ENCODE assay signal across 13 mouse cellular contexts in genomic region chr1:74179624-74180408, GRCm38 (mm10). TPM values are rescaled to one million over a fixed set of nuclear protein-coding genes. Genes with fewer than 3 reads are reported as not detected.
DNase-seq lines count a peak whose midpoint lies in the region; ATAC-seq and TF ChIP-seq lines count a peak whose summit lies in the region.
"Had no signal": no experiment of that assay in that cellular context is flagged by ENCODE, and none has a peak within 500 bp of the region (broad histone marks: within the 10 kb centered on the region; RNA-seq: fewer than 3 reads in every experiment).

No protein-coding gene starts in this region.

- H3K27me3 ChIP-seq in intestine, embryonic 14.5 days (replicated peaks; ENCODE audit: control insufficient read depth, insufficient read depth, low read length), result no peaks in the 10 kb centered on the region
- H3K27me3 ChIP-seq in intestine, postnatal 0 days (replicated peaks; ENCODE audit: control insufficient read depth, insufficient read depth, low read length), result no peaks in the 10 kb centered on the region
- H3K27me3 ChIP-seq in embryonic facial prominence, embryonic 13.5 days, result no peaks in the 10 kb centered on the region
- no peaks in the 10 kb centered on the region for H3K27me3 ChIP-seq in midbrain, embryonic 10.5 days (ENCODE audit: low read depth, poor library complexity, severe bottlenecking)

- no peak overlapping the region for H3K9ac ChIP-seq in intestine, embryonic 14.5 days (ENCODE audit: low read length)
- H3K9ac ChIP-seq in intestine, postnatal 0 days (ENCODE audit: low read depth, low read length), result no peak overlapping the region
- H3K9ac ChIP-seq in embryonic facial prominence, embryonic 13.5 days, result no peak overlapping the region
- H3K9ac ChIP-seq: liver, embryonic 14.5 days had no signal

- peak; percentile 88 for ATAC-seq in intestine, embryonic 14.5 days (replicated peaks; ENCODE audit: low FRiP score, low TSS enrichment, low read depth)
- no peak for ATAC-seq in intestine, postnatal 0 days
- ATAC-seq in embryonic facial prominence, embryonic 13.5 days (ENCODE audit: insufficient number of reproducible peaks, insufficient read depth, low FRiP score, low TSS enrichment, low read depth), result peak; percentile 59; the same call in 1 of the 2 replicates
- ATAC-seq in monocyte, adult 5-6 weeks (replicated peaks; ENCODE audit: insufficient number of reproducible peaks, low FRiP score, low TSS enrichment, poor library complexity, severe bottlenecking), result no peak

- peaks cover 8% of the 10 kb centered on the region for H3K4me1 ChIP-seq in intestine, embryonic 14.5 days (replicated peaks; ENCODE audit: control insufficient read depth, insufficient read depth, low read length)
- no peaks in the 10 kb centered on the region; the same call in 1 of the 2 replicates for H3K4me1 ChIP-seq in intestine, postnatal 0 days (replicated peaks; ENCODE audit: control insufficient read depth, insufficient read depth, low read length)
- peaks cover 20% of the 10 kb centered on the region for H3K4me1 ChIP-seq in embryonic facial prominence, embryonic 13.5 days
- H3K4me1 ChIP-seq in midbrain, embryonic 10.5 days, result no peaks in the 10 kb centered on the region; the same call in 1 of the 2 replicates

- no peak for DNase-seq in intestine, embryonic 14.5 days (ENCODE audit: low spot score)
- peak; percentile 54 for DNase-seq in NIH3T3 (ENCODE audit: low read depth)
- DNase-seq in lung, postnatal 10 days, result peak; percentile 48
- DNase-seq in midbrain, embryonic 10.5 days (ENCODE audit: low spot score), result no peak
- no peak for DNase-seq in cerebellum, adult 9-11 months
- DNase-seq: gastrocnemius, postnatal 36 days; kidney, adult 11 months had no signal

- H3K9me3 ChIP-seq in intestine, embryonic 14.5 days (ENCODE audit: control insufficient read depth, low read length), result no peaks in the 10 kb centered on the region
- no peaks in the 10 kb centered on the region for H3K9me3 ChIP-seq in intestine, postnatal 0 days (ENCODE audit: control insufficient read depth)
- no peaks in the 10 kb centered on the region for H3K9me3 ChIP-seq in embryonic facial prominence, embryonic 13.5 days
- no peaks in the 10 kb centered on the region for H3K9me3 ChIP-seq in midbrain, embryonic 10.5 days (replicated peaks)

- peak overlapping the region; percentile 78 for H3K27ac ChIP-seq in intestine, embryonic 14.5 days (ENCODE audit: low read depth)
- H3K27ac ChIP-seq in intestine, postnatal 0 days (ENCODE audit: low read depth, low read length), result no peak overlapping the region
- H3K27ac ChIP-seq in embryonic facial prominence, embryonic 13.5 days, result peak overlapping the region; percentile 58
- H3K27ac ChIP-seq in midbrain, embryonic 10.5 days (replicated peaks), result no peak overlapping the region
- H3K27ac ChIP-seq: liver, embryonic 14.5 days had no signal

- TF ChIP-seq CTCF in intestine, postnatal 0 days (IDR thresholded peaks at IDR 0.05; ENCODE audit: low read depth), result no peak

- 34% methylated on average over 9 of the region's 9 CpGs for WGBS in intestine, embryonic 14.5 days
- 56% methylated on average over 9 of the region's 9 CpGs for WGBS in intestine, postnatal 0 days
- WGBS in embryonic facial prominence, embryonic 13.5 days, result 34% methylated on average over 9 of the region's 9 CpGs
- WGBS in midbrain, embryonic 10.5 days, result 73% methylated on average over 9 of the region's 9 CpGs

- H3K4me3 ChIP-seq in intestine, embryonic 14.5 days (ENCODE audit: low read depth, low read length), result no peak overlapping the region
- H3K4me3 ChIP-seq in intestine, postnatal 0 days (ENCODE audit: low read depth, low read length), result no peak overlapping the region
- H3K4me3 ChIP-seq in embryonic facial prominence, embryonic 13.5 days, result no peak overlapping the region
- H3K4me3 ChIP-seq in midbrain, embryonic 10.5 days, result no peak overlapping the region

- H3K4me2 ChIP-seq in intestine, embryonic 14.5 days (ENCODE audit: low read length), result no peak overlapping the region
- H3K4me2 ChIP-seq in intestine, postnatal 0 days (replicated peaks; ENCODE audit: low read depth), result no peak overlapping the region
- H3K4me2 ChIP-seq in embryonic facial prominence, embryonic 13.5 days, result no peak overlapping the region

- no peaks in the 10 kb centered on the region for H3K36me3 ChIP-seq in intestine, embryonic 14.5 days (ENCODE audit: control insufficient read depth, insufficient read depth, low read length)
- H3K36me3 ChIP-seq in intestine, postnatal 0 days (ENCODE audit: control insufficient read depth, insufficient read depth), result no peaks in the 10 kb centered on the region
- H3K36me3 ChIP-seq in embryonic facial prominence, embryonic 13.5 days, result no peaks in the 10 kb centered on the region
- no peaks in the 10 kb centered on the region for H3K36me3 ChIP-seq in midbrain, embryonic 10.5 days

RNA-seq across cellular contexts. Expression of gene Cxcr1, which starts 14.6 kb away (rescaled TPM):
- polyA plus RNA-seq in intestine, embryonic 14.5 days (2014; fragmentation: Nextera tagmentation; extraction: Ambion mirVana), result not detected in 2 replicates
- not detected in 2 replicates for polyA plus RNA-seq in intestine, postnatal 0 days (2015; fragmentation: Nextera tagmentation; extraction: Ambion mirVana)
- polyA plus RNA-seq in embryonic facial prominence, embryonic 13.5 days (2015; fragmentation: Nextera tagmentation; extraction: Ambion mirVana), result not detected in 2 replicates
- not detected in 3 replicates for total RNA-seq in monocyte, adult 5-6 weeks (2017)
- polyA plus RNA-seq in midbrain, embryonic 10.5 days (2016; fragmentation: Nextera tagmentation; extraction: Ambion mirVana), result not detected in 2 replicates
- total RNA-seq: gastrocnemius, postnatal 36 days; left cerebral cortex, adult 8-10 months had no signal
- polyA plus RNA-seq: liver, embryonic 14.5 days; testis, adult 2 months had no signal

RNA-seq across cellular contexts. Expression of gene Cxcr2, which starts 26.0 kb away (rescaled TPM):
- polyA plus RNA-seq in intestine, embryonic 14.5 days (2014; fragmentation: Nextera tagmentation; extraction: Ambion mirVana), result 0.15 and 0.19 TPM in 2 replicates
- 0.07 TPM in 2 replicates for polyA plus RNA-seq in intestine, postnatal 0 days (2015; fragmentation: Nextera tagmentation; extraction: Ambion mirVana)
- polyA plus RNA-seq in embryonic facial prominence, embryonic 13.5 days (2015; fragmentation: Nextera tagmentation; extraction: Ambion mirVana), result 0.07 TPM in 1 of 2 replicates, not detected in the other
- 3.5 to 10.4 TPM (median 7.4 TPM) in 3 replicates for total RNA-seq in monocyte, adult 5-6 weeks (2017)
- polyA plus RNA-seq in midbrain, embryonic 10.5 days (2016; fragmentation: Nextera tagmentation; extraction: Ambion mirVana), result 0.07 TPM in 1 of 2 replicates, not detected in the other
- total RNA-seq: gastrocnemius, postnatal 36 days had no signal
- polyA plus RNA-seq: testis, adult 2 months had no signal

RNA-seq across cellular contexts. Expression of gene Rufy4, which starts 54.5 kb away (rescaled TPM):
- 0.08 and 0.42 TPM in 2 replicates for polyA plus RNA-seq in intestine, embryonic 14.5 days (2014; fragmentation: Nextera tagmentation; extraction: Ambion mirVana)
- 0.10 TPM in 1 of 2 replicates, not detected in the other for polyA plus RNA-seq in intestine, postnatal 0 days (2015; fragmentation: Nextera tagmentation; extraction: Ambion mirVana)
- polyA plus RNA-seq in embryonic facial prominence, embryonic 13.5 days (2015; fragmentation: Nextera tagmentation; extraction: Ambion mirVana), result 0.22 and 0.23 TPM in 2 replicates
- total RNA-seq in monocyte, adult 5-6 weeks (2017), result 2.6 TPM in 1 of 3 replicates, not detected in the others
- 0.29 and 0.51 TPM in 2 replicates for polyA plus RNA-seq in midbrain, embryonic 10.5 days (2016; fragmentation: Nextera tagmentation; extraction: Ambion mirVana)
- total RNA-seq: left cerebral cortex, adult 8-10 months had no signal

RNA-seq across cellular contexts. Expression of gene Tns1, which starts 55.6 kb away (rescaled TPM):
- 27.2 and 28.7 TPM in 2 replicates for polyA plus RNA-seq in intestine, embryonic 14.5 days (2014; fragmentation: Nextera tagmentation; extraction: Ambion mirVana)
- polyA plus RNA-seq in intestine, postnatal 0 days (2015; fragmentation: Nextera tagmentation; extraction: Ambion mirVana), result 20.0 and 21.5 TPM in 2 replicates
- 38.5 and 39.3 TPM in 2 replicates for polyA plus RNA-seq in embryonic facial prominence, embryonic 13.5 days (2015; fragmentation: Nextera tagmentation; extraction: Ambion mirVana)
- 1.9 to 2.9 TPM (median 2.0 TPM) in 3 replicates for total RNA-seq in monocyte, adult 5-6 weeks (2017)
- polyA plus RNA-seq in midbrain, embryonic 10.5 days (2016; fragmentation: Nextera tagmentation; extraction: Ambion mirVana), result 10.3 and 13.4 TPM in 2 replicates

RNA-seq across cellular contexts. Expression of gene Arpc2, which starts 56.1 kb away (rescaled TPM):
- polyA plus RNA-seq in intestine, embryonic 14.5 days (2014; fragmentation: Nextera tagmentation; extraction: Ambion mirVana), result 436 and 457 TPM in 2 replicates
- polyA plus RNA-seq in intestine, postnatal 0 days (2015; fragmentation: Nextera tagmentation; extraction: Ambion mirVana), result 528 and 529 TPM in 2 replicates
- 400 and 419 TPM in 2 replicates for polyA plus RNA-seq in embryonic facial prominence, embryonic 13.5 days (2015; fragmentation: Nextera tagmentation; extraction: Ambion mirVana)
- total RNA-seq in monocyte, adult 5-6 weeks (2017), result 755 to 1,060 TPM (median 1,019 TPM) in 3 replicates
- 353 and 368 TPM in 2 replicates for polyA plus RNA-seq in midbrain, embryonic 10.5 days (2016; fragmentation: Nextera tagmentation; extraction: Ambion mirVana)

Comparison
In these comparisons a context has a peak if more than half of its experiments do, and no peak if none do; other contexts are left out.
1. ATAC-seq: peak in intestine, embryonic 14.5 days (single experiment) and embryonic facial prominence, embryonic 13.5 days (single experiment); none in intestine, postnatal 0 days (single experiment) and monocyte, adult 5-6 weeks (single experiment).
2. H3K27ac ChIP-seq: peak in intestine, embryonic 14.5 days (single experiment) and embryonic facial prominence, embryonic 13.5 days (single experiment); none in intestine, postnatal 0 days (single experiment) and midbrain, embryonic 10.5 days (single experiment).
3. DNase-seq: peak in NIH3T3 (single experiment) and lung, postnatal 10 days (single experiment); none in intestine, embryonic 14.5 days (single experiment), midbrain, embryonic 10.5 days (single experiment) and cerebellum, adult 9-11 months (single experiment).